Mouse (Mus musculus): Measurements from ENCODE around the gene Slc17a2.

DNA sequence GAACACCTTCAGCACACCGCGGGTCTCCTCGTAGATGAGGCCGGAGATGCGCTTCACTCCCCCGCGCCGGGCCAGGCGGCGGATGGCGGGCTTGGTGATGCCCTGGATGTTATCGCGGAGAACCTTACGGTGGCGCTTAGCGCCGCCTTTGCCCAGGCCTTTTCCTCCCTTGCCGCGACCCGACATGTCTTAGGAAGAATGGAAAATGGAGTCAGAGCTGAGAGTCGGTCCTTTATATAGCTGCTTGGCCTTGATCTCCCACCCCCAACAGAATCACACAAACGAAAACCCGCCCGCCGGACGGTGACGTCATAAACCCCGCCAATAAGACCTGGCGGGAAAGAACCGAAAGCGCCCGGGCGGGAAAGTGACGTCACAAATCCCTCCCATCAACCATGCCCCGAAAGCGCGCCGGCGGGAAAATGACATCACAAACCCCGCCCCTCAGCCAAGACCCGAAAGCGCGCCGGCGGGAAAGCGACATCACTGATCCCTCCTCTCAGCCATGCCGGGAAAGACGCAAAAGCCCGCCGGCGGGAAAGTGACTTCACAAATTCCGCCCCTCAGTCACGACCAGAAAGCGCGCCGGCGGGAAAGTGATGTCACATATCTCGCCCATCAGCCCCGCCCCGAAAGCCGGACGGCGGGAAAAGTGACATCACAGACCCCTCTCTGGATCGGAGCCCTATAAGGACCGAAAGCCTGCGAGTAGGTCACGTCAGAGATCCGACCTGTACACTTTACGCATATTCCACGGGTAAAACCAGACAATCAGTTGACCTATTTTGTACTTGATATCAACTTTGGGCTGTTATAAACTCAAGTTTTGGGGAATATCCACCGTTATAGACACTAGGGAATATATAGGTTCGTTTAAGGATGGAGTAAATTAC is 45.6 kb upstream of the Slc17a2 start, which contains the start of gene Hist1h4a:
- TF ChIP-seq CTCF (IDR thresholded peaks at IDR 0.05; ENCODE audit: borderline replicate concordance, control insufficient read depth, extremely low read depth, insufficient read depth, low read length, poor library complexity): no peak
- TF ChIP-seq POLR2A (IDR thresholded peaks at IDR 0.05; ENCODE audit: control insufficient read depth, extremely low read depth, insufficient read depth, low read length, poor library complexity): peak; percentile 72
